Mouse (Mus musculus): ENCODE results near the gene Ifna5.
A peak's percentile ranks its signal among the peaks of the same experiment; 100 is the strongest.

Ifna5 gene

DNA sequence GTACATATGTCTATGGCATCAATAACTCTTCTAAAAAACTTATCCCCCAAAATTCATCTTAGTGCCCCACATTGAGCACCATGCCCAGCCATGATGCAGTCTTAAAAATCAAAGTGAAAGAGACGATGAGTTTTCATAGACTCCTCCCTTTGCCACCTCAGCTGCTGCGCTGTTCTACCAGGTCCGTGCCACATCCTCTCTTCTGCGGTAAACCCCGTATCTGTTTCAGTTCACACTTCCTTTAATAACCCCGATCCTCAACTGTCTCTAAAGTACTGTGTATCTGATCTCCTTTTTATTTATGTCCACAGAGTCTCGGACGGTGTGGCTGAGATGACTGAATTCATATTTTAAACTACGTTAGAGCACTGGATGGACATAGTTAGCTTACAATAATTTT lies 29.3 kb downstream of the Ifna5 start:
- peak; percentile 98 for DNase-seq (ENCODE audit: low read depth)

DNA sequence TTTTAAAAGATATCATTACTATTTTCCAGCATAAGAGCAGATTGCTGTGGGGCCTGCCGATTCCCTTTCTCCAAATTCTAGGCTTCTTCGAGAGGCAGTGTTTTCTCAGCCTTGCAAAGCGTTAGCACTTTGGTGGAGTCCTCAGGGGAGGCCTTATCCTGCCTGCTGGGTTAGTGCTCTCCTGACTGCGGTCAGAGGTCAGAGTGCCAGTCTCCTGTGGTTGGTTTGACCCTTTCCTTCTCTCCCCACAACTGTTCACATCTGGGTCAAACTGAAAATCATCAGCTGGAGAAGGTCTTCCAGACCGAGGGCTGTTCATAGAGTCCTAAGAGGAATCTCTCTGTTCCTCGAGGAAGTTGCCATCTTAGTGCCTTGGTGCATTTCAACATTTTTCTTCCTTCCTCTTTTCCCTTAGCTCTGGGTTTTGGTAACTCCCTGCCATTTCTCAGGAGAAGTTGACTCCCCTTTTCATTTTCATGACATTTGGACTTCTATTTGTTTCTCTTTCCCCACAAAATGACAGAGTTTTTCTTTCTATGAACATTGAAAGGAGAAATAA lies 29.8 kb downstream of the Ifna5 start:
- DNase-seq (ENCODE audit: low read depth), result peak; percentile 96

DNA sequence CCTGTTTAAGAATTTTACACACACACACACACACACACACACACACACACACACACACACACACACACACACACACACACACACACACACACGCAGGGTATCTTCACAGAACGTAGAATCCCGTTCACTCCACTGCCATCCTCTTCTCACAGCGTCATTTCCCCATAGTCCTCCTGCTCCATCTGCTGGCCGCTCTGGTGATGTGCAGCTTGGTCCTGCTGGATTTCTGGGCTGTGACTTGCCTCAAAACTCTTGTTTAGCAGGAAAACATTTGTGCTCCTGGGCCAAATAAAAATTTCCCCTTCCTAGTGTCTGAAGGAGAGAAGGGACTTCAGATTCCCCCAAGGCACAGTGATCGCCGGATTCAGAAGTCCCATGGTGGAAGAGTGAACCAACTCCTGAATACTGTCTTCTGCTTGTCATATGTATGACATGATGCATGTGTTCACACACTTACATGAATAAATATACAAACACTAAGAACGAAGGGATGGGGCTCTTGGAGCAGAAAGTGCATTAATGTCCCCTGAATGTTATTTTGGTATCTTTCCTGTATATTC lies 32.1 kb downstream of the Ifna5 start:
- peak; percentile 93 for DNase-seq (ENCODE audit: low read depth)

DNA sequence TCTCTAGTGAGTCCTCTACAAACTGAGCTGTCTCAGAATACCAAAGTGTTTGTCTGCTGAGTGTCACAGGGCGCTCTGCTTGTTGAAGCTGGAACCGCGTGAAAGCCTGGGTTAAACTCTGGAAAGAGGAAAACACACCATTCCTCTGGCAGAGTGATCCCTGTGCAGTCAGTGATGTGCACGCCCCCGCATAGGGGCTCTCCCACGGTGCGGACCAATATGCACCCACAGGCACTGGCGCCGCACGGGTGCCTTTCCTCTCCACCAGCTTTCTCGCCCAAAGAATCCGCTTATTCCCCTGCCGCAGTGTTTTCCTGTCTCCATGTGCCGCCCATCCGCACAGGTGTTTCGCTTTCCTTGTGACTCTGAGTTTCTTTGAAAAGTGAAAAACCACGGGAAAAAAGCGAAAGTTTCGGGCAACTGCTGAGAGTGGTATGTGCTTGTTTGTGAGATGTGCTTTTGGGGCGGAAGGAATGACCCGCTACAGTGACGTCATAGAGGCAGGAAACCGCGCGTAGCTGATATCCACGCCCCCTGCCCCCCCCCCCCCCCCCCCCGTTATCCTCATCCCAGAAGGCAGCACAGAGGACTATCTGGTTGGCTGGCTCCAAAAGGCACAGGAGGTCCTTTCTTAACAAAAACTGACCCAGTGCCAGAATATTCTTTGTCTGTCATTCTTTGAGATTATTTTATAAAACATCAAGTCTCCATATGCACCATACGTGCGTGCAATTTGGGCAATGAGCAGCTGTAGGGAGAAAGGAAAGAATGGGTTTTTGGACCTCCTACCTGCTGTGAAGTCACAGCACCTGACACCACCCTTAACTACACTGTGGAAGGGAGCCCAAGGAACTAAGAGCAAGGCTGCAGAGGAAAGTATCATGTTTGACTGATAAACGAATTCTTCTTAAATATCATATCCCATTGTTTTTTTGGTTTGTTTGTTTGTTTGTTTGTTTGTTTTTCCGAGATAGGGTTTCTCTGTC lies 32.9 kb downstream of the Ifna5 start:
- peak; percentile 91 for DNase-seq (ENCODE audit: low read depth)

DNA sequence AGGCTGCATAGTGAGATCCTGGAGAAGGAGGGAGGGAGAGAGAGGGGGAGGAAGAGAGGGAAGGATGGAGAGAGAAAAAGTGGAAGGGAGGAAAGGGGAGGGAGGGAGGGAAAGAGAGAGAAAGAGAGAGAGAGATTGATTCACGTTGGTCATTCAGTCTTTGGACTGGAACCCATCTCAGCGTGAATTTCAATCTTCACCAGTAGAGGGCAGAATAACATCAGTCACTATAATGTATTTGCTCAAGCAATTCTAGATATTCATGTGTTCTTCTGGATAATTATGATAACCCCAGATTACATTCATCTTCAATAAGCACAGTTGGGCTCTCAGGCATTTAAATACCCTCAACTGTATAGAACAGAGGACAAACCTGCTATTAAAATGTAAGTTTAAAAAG lies 37.4 kb downstream of the Ifna5 start:
- peak; percentile 78 for DNase-seq (ENCODE audit: low read depth)

DNA sequence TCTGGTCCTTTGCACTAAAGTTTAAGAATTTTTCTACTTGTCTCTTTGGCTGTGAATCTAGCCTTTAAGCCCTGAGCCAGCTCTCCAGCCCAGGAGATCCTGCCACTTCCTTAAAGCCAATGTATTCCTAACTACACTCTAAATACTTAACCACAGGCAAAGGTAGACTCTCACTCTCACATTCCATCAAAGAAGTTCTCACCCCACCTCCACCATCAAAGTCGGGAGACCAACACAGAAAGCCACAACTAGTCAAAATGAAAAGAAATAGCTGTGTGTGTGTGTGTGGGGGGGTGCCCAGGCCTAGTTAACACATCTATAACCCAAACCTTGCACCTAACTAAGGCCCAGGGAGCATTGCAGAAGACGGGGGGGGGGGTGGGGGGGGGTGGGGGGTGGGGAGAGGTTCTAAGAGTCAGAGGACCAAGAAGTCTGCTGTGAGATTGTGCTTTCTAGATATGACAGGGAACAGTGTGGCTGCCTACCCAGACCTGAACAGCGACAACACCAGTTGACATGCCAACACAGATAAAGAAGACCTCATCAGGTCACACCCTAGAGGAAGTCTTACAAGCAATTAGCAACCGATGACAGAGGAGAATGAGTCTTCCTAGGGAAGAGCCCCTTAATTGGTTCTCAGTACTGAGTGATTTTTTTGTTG lies 40.2 kb downstream of the Ifna5 start:
- DNase-seq (ENCODE audit: low read depth), result no peak

DNA sequence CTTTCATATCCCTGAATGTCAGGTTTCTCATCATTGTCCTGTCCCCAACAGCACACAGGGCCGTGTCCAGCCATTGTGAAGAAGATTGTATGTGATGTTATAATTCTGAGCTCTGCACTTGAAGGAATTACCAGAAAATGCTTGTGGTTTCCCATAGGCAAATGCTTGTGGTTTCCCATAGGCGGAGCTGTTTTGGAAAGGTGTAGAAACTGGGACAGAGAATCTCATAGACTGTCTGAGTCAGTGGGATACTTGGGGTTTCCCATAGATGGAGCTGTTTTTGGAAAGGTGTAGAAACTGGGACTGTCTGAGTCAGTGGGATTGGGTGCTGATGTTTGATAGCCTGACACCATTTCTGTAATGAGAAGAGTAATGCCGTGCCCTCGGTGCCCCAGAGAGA lies 41.2 kb downstream of the Ifna5 start:
- DNase-seq (ENCODE audit: low read depth), result peak; percentile 61

DNA sequence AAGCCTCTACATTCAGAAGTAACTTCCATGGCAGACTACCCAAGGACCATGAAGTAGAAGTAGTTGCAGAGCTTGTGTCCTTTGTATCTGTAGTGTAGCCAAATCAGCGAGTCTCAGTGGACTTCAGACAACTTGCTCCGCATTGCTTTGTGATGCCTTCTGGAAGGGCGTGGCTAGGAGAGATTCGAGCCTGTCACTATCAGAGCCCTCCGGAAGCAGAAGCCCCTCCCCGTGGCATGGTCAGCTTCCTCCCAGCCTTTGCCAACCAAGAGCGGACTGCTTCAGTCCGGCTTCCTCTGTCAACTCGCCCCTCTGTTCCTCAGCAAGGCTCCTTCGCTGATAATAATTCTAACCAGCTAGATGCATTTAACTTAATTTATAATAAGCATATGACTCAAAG lies 42.9 kb downstream of the Ifna5 start:
- peak; percentile 89 for DNase-seq (ENCODE audit: low read depth)

DNA sequence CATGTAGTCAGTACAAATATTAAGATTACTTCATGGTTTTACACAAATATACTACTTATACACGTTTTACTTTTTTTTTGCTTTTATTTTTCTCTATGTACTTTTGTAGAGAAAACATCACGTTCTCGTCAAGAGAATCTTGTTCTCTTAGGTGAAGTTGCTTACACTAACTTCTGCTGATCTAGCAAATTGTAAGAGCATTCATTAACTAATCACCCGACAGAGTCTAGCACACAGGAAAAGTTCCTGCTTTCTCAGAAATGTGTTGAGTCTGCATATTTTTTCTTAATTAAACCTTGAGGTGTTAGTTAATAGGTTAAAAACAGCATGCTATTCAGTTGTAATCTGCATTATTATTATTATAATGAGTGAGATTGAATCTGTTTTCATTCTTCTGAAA lies 43.4 kb downstream of the Ifna5 start:
- DNase-seq (ENCODE audit: low read depth), result no peak

DNA sequence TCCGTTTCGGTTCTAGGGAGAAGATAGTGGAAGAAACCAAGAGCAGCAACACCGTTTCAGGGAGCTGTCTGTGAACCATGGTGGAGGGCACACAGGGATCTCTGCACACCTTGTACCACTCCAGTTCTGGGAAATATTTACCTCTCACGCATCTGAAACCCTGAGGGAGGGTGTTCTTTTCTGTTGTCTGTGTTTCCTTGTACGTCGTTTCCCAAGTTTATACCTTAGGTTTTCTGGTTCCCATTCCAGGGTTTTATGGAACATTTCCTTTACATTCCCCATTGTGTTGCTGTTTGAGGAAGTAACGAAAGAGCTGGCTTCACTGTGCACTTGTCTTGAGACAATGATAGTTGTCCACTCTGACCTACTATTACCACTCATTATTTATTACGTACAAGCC lies 44.8 kb downstream of the Ifna5 start, which contains the start of gene Ifne:
Gene Ifne (minus strand): TSS at position 101 of the 400 bp plus-strand sequence.
- DNase-seq (ENCODE audit: low read depth), result no peak
